Mouse (Mus musculus): ENCODE data around the gene Chic2. TPM values are rescaled to one million over a fixed set of nuclear protein-coding genes. Genes with fewer than 3 reads are reported as not detected.
A peak's percentile ranks its signal among the peaks of the same experiment; 100 is the strongest.

Gene Chic2
- total RNA-seq (2021) = 10 to 100 TPM; 19.5 to 20.7 TPM
- long read RNA-seq, experiment 1, full-length matches to known transcripts = 21 of 24 reads
- long read RNA-seq, experiment 1, partial matches to known transcripts = 1 of 24 reads
- long read RNA-seq, experiment 1, other reads (novel, unspliced or antisense) = 2 of 24 reads
- long read RNA-seq, experiment 2, full-length matches to known transcripts = 24 of 24 reads
- long read RNA-seq, experiment 2, partial matches to known transcripts = 0 of 24 reads
- long read RNA-seq, experiment 2, other reads (novel, unspliced or antisense) = 0 of 24 reads

- DNase-seq (ENCODE audit: low spot score in 2 of 2) = peak; percentile 58 to 80
Measured at GRCm38 (mm10) chr5:75044310-75044904, at the start of gene Chic2. Gene Chic2 (minus strand): TSS chr5:75044774.

DNA sequence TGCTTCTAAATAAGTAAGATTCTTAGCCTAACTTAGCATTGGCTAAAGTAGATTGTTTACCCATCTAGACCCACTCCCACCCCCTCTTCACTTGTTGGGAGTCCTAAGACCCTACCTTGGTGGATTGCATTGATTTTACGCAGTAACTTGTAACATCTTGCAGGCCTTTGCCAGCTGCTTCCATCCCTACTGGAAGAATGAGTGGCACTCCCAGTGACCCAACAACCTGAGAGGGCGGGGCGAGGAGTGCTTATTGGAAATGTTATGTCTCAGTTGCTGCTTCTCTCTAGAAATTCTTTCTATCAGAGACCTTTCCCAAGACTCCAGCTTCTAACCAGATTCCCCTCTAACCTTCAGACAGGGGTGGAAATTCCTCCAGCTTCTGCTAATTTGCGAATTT lies 41.3 kb upstream of the Chic2 start:
- DNase-seq (ENCODE audit: low spot score in 2 of 2) = no peak

- no peak for DNase-seq (ENCODE audit: low spot score in 2 of 2)
Measured at GRCm38 (mm10) chr5:75085521-75085875, 40.9 kb upstream of the Chic2 start.

GRCm38 (mm10) chr5:75084871-75085520 lies 40.4 kb upstream of the Chic2 start:
- DNase-seq (ENCODE audit: low spot score in 2 of 2) = no peak

- no peak for DNase-seq (ENCODE audit: low spot score in 2 of 2)
Measured at GRCm38 (mm10) chr5:75084393-75084870, 39.9 kb upstream of the Chic2 start.

- DNase-seq (ENCODE audit: low spot score in 2 of 2) = no peak
Measured at GRCm38 (mm10) chr5:75083591-75084392, 39.2 kb upstream of the Chic2 start.

GRCm38 (mm10) chr5:75083061-75083460 lies 38.5 kb upstream of the Chic2 start:
- no peak for DNase-seq (ENCODE audit: low spot score in 2 of 2)

DNA sequence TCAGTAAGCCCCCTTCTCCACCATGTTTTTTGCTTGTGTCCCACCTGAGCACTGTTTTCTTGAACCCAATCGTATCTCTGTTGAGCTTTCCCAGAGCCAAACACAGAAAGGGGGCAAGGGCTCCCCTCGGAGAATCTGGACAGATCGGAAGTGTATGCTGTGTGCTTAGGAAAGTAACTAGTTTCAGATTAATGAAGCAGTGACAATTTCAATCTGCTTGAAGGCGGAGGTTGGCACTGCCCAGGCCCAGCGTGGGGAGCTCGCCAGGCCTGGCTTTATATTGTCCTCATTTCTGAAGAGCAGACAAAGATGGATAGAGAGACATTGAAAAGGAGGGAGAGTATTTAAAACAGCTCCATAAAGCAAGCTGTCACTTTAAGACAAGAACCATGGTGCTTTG lies 37.9 kb upstream of the Chic2 start:
- no peak for DNase-seq (ENCODE audit: low spot score in 2 of 2)

GRCm38 (mm10) chr5:75079564-75079963 lies 35.0 kb upstream of the Chic2 start:
- DNase-seq (ENCODE audit: low spot score in 2 of 2) = no peak

DNA sequence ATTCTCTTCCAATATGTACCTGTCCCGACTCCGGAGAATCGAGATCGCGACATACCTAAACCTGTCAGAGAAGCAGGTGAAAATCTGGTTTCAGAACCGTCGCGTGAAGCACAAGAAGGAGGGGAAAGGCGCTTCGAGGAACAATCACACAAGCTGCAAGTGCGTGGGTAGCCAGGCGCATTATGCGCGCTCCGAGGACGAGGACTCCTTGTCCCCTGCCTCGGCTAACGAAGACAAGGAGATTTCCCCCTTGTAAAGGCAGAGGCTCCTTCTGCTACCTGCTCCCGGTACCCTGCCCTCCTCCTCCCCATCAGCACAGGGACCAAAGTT lies 32.4 kb upstream of the Chic2 start:
- no peak for DNase-seq (ENCODE audit: low spot score in 2 of 2)

DNA sequence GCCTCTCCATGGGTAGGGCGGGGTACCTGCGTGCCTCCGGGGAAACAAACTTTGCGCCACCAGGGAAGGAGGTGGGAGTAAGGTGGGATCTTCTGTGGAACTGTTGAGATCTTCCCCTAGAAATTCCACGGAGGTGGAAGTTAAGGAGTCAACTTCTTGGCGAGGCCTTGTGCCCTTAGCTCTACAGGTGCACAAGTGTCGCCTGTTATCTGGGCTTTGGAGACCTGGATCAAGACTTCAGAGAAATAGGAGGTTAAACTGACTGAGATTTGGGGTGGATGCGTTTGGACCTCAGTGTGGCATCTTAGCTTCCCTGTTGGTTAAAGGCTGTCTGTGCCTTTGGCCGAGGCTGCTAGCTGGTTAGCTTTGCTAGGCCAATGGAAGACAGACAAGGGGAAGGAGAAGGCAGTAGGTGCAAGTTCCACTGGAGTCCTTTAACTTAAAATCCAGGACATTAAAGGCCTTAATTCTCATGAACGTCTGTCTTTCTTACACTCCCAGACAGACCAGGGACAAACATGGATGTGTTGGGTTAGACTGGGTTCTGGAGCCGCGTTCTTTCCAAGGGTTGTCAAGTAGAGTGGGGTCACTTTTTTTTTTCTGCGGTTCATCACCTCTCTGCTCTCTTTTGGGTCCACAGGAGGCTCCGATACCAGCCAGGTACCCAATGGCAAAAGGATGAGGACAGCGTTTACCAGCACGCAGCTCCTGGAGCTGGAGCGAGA lies 31.9 kb upstream of the Chic2 start:
- DNase-seq (ENCODE audit: low spot score in 2 of 2) = no peak

GRCm38 (mm10) chr5:75075383-75075941 lies 30.9 kb upstream of the Chic2 start, which contains the start of gene Gsx2:
Gene Gsx2 (plus strand): TSS chr5:75075601.
- no peak for DNase-seq (ENCODE audit: low spot score in 2 of 2)

- no peak for DNase-seq (ENCODE audit: low spot score in 2 of 2)
Measured at GRCm38 (mm10) chr5:75074537-75075382, 30.2 kb upstream of the Chic2 start.

- no peak for DNase-seq (ENCODE audit: low spot score in 2 of 2)
Measured at GRCm38 (mm10) chr5:75074132-75074531, 29.6 kb upstream of the Chic2 start.

DNA sequence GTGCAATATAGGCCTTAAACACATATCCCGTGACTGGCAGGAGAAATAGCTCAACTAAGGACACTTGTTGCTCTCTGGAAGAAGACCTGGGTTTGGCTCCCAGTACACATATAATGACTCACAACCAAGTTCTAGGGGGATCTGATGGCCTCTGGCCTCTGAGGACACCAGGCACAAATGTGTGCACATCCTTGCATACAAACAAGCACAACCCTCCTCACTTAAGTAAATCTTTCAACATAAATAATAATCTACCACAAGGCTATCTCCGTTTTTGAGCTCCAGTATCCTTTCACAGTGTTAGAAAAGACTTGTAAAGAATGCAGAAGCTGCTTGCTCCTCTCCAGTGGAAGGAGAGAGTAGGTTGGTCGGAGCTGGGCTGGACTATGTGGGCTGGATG lies 29.1 kb upstream of the Chic2 start:
- no peak for DNase-seq (ENCODE audit: low spot score in 2 of 2)

GRCm38 (mm10) chr5:75073167-75073566 lies 28.6 kb upstream of the Chic2 start:
- no peak for DNase-seq (ENCODE audit: low spot score in 2 of 2)

DNA sequence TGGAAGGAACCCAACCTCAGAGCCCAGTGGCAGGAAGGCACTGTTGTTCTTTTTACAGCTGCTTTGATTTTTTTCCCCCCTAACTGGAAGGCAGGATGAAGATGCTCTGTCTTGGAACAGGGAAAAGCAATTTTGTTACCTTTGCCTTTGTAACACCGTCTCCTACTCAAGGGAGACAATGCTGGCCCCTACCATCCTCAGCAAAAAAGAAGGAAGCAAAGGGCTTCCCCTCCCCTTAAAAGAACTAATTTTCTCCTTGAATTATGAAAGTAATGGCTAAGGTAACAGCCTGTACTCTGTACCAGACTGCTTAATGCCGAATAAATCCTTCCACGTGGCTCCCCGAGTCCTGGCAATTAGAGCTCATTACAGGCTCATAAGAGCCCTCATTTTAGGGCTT lies 28.0 kb upstream of the Chic2 start:
- no peak for DNase-seq (ENCODE audit: low spot score in 2 of 2)

DNA sequence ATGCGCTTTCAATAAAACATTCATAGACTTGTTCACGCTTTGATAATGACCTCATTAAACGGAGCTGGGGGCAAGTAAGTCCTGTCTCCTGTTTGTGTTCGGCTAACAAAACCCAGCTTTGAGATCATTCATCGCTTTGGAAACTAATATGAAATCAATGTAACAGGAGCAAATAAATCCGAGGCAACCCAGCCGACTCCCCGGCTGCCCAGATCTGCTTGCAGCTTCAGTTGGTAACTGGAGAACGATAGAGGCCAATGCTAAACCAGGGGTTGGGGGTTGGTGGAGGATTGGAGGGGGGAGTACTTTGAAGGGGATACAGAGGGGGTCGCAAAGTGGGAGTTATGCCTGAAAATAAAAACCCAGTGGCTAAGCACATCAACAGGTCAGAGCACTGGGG lies 27.4 kb upstream of the Chic2 start:
- no peak for DNase-seq (ENCODE audit: low spot score in 2 of 2)

DNA sequence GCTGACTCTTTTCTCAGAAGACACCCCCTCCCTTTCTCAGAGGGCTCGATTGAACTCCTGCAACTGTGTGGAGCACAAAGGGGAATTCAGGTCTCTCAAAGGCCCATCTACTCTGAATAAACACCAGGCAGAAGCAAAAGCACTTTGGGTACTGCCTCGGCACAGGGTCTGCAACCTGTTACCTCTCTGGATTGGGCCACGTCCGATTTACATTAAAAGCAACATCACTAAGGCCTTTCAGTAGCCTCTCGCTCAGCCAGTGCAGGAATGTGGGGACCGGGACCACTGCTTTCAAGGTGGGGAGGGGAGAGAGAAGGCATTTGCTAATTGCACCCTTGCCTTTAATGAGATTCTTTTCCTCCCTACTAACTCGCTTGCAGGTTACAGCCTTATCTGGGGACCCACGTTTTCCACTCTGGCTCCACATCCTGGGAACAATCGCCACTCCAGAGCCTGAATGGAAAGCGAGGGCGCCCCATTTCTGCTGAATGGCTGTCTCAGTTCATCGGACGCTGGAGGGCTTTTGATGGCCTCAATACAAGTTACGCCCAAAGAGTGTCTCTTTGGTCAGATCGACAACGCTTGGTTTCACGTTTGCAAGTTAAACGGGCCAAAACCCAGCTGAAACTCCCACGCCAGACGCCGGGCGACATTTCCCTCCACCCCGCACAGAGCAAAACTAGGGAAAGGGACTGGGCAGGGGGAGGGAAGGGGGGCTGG lies 26.2 kb upstream of the Chic2 start:
- DNase-seq (ENCODE audit: low spot score in 2 of 2) = no peak
